Mouse (Mus musculus) bone marrow macrophage, adult 2 months (primary cell): ENCODE data around the gene Aaed1.

Experiments
- CTCF ChIP-seq: IDR thresholded peaks from 2 replicates; pipeline ENCODE4 v1.5.1; 2012; ENCODE audit warnings: low read depth, mild to moderate bottlenecking, low read length, moderate library complexity
- POLR2A ChIP-seq: IDR thresholded peaks from 2 replicates; pipeline ENCODE4 v1.6.1; 2012; ENCODE audit warnings: mild to moderate bottlenecking, low read depth, low read length, borderline replicate concordance

- no peak for TF ChIP-seq POLR2A
- no peak for TF ChIP-seq CTCF
Observed at GRCm38 (mm10) chr13:64242721-64243120, 69.8 kb downstream of the Aaed1 start.
